Mouse (Mus musculus): ENCODE results near the gene Fbxl17. TPM values are rescaled to one million over a fixed set of nuclear protein-coding genes. Genes with fewer than 3 reads are reported as not detected.

Gene Fbxl17
- polyA plus RNA-seq, 1 experiment from 2014 or later, result 5.8 TPM

DNA sequence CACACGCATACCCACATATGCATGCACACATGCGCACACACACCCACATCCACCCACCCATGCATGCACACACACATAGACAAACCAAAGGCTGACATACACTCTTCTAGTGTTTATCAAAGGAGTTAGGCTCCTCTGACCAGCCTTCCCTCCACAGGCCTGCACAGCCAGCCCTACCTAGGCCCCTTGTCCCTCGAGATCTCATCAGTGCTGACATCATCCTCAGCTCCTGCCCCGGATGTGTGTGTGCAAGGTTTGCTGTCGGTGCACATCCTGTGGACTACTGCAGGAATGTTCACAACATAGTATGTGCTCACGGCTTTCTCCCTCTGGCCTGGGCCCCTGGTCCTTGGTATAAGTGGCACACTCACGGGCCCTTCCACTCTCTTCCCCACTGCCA is 177.0 kb downstream of the Fbxl17 start:
- 86% methylated on average over 7 of the region's 7 CpGs for WGBS
- H3K9ac ChIP-seq (ENCODE audit: low read length), result no peak overlapping the region
- 0 out of 2 replicates have a peak, but pooled peaks have one; percentile 24 for ATAC-seq (replicated peaks; ENCODE audit: low FRiP score)

DNA sequence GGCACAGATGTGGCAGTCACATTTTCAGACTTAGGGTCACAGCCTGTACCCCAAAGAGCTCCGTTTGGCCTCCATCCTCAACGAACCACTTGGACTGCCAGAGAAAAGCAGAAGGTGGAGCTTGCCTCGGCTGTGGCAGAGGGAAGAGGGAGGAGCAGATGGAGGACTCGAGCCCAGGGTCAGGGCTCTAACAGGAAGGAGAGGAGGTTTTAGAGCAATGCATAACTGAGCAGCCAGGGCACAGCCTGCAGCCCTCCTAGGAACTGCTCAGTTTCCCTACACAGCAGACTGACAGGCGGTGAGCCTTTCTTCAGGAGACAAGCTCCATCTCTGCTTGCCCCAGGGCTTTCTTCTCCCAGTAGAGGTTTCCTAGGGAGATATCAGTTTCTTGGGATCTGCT is 178.5 kb downstream of the Fbxl17 start:
- Histone ChIP-seq H3K4me1 (replicated peaks; ENCODE audit: control insufficient read depth, insufficient read depth, low read length) (peaks cover 2% of the 10 kb centered on the region; the same call in 1 of the 2 replicates), H3K9ac (ENCODE audit: low read length) (no peak overlapping the region), H3K27me3 (ENCODE audit: control insufficient read depth, insufficient read depth, low read length) (no peaks in the 10 kb centered on the region), H3K4me2 (ENCODE audit: low read depth, low read length, severe bottlenecking) (no peak overlapping the region), H3K27ac (ENCODE audit: low read depth, low read length) (no peak overlapping the region), H3K9me3 (ENCODE audit: control insufficient read depth, low read length) (no peaks in the 10 kb centered on the region), H3K4me3 (ENCODE audit: low read depth, low read length) (no peak overlapping the region), H3K36me3 (ENCODE audit: control insufficient read depth, insufficient read depth, low read length) (no peaks in the 10 kb centered on the region)
- 0 out of 2 replicates have a peak, but pooled peaks have one; percentile 30 for ATAC-seq (replicated peaks; ENCODE audit: low FRiP score)
- DNase-seq (ENCODE audit: low spot score), result no peak
- WGBS, result 26% methylated on average over 5 of the region's 5 CpGs

More for the DNA sequence above, 177.0 kb downstream of the Fbxl17 start:
- H3K9me3 ChIP-seq (ENCODE audit: control insufficient read depth, low read length), result no peaks in the 10 kb centered on the region
- no peak overlapping the region for H3K4me2 ChIP-seq (ENCODE audit: low read depth, low read length, severe bottlenecking)
- H3K27me3 ChIP-seq (ENCODE audit: control insufficient read depth, insufficient read depth, low read length), result no peaks in the 10 kb centered on the region
- H3K4me1 ChIP-seq (replicated peaks; ENCODE audit: control insufficient read depth, insufficient read depth, low read length), result peaks cover 2% of the 10 kb centered on the region; the same call in 1 of the 2 replicates
- DNase-seq (ENCODE audit: low spot score), result no peak
- no peak overlapping the region for H3K27ac ChIP-seq (ENCODE audit: low read depth, low read length)
- H3K36me3 ChIP-seq (ENCODE audit: control insufficient read depth, insufficient read depth, low read length), result no peaks in the 10 kb centered on the region
- no peak overlapping the region for H3K4me3 ChIP-seq (ENCODE audit: low read depth, low read length)

DNA sequence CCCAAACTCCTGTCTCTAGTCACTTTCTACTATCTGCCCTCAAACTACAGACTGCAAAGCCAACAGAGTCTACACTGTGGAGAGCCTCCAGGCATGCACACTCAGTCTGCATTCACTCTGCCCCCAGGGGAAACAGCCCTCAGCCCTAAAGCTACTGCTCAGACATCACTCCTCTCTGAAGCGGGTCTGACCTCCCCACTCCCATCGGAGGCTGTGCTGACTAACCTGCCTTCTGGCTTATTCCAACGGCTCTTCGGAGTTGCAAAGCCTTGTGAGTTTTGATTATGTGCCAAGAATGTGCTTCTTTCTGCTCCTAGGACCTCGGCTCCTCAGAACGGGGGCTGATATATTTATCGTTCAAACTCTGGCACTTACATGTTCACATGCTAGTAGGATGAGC is 182.3 kb downstream of the Fbxl17 start:
- Histone ChIP-seq H3K4me2 (ENCODE audit: low read depth, low read length, severe bottlenecking) (no peak overlapping the region), H3K9me3 (ENCODE audit: control insufficient read depth, low read length) (no peaks in the 10 kb centered on the region; the same call in 1 of the 2 replicates), H3K4me3 (ENCODE audit: low read depth, low read length) (no peak overlapping the region), H3K4me1 (replicated peaks; ENCODE audit: control insufficient read depth, insufficient read depth, low read length) (peaks cover 2% of the 10 kb centered on the region; the same call in 1 of the 2 replicates), H3K36me3 (ENCODE audit: control insufficient read depth, insufficient read depth, low read length) (no peaks in the 10 kb centered on the region), H3K9ac (ENCODE audit: low read length) (no peak overlapping the region), H3K27ac (ENCODE audit: low read depth, low read length) (no peak overlapping the region), H3K27me3 (ENCODE audit: control insufficient read depth, insufficient read depth, low read length) (no peaks in the 10 kb centered on the region)
- 83% methylated on average over 7 of the region's 7 CpGs for WGBS
- ATAC-seq (replicated peaks; ENCODE audit: low FRiP score) (no peak), DNase-seq (ENCODE audit: low spot score) (no peak)

DNA sequence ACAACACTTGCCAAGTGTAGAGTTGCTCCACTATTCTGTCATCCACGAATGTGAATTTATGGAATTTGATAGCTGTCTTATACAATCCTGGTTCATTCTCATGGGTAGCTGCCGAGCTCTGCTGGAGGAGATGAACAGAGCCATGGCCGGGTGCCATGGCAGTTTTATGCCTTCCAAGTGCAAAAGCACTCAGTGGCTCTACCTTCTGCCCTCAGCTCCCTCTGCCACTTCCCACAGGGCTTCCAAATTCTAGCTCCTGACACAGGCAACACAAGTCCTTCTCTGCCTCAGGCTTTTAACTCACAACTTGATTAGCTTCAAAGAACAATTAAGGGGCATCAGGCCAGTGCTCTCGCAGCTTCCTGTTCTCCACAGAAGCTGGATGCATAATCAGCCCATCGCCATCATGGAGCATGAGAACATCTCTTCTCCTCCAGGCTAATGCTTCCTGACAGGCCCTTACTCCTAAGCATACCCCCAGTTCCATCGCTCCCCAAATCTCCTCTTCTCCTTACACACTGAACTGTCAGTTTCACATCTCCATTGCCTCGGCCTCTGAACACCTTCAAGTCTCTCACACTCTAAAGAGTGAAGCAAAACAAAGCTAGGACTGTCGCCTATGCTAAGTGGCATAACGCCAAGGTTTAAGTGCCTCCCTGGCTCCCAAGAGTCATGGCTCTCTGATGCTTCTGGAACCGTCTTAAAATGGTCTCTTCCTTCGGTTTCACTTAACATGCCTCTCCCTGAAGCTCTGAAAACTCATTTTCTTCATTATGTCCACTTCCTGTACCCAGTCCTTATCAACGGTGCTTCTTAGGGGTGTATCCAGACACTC is 184.0 kb downstream of the Fbxl17 start:
- H3K27me3 ChIP-seq (ENCODE audit: control insufficient read depth, insufficient read depth, low read length), result no peaks in the 10 kb centered on the region
- H3K36me3 ChIP-seq (ENCODE audit: control insufficient read depth, insufficient read depth, low read length), result no peaks in the 10 kb centered on the region
- DNase-seq (ENCODE audit: low spot score) (no peak), ATAC-seq (replicated peaks; ENCODE audit: low FRiP score) (no peak)
- no peak overlapping the region for H3K4me2 ChIP-seq (ENCODE audit: low read depth, low read length, severe bottlenecking)
- no peaks in the 10 kb centered on the region for H3K4me1 ChIP-seq (replicated peaks; ENCODE audit: control insufficient read depth, insufficient read depth, low read length)
- H3K9me3 ChIP-seq (ENCODE audit: control insufficient read depth, low read length), result no peaks in the 10 kb centered on the region; the same call in 1 of the 2 replicates
- no peak overlapping the region for H3K9ac ChIP-seq (ENCODE audit: low read length)
- H3K4me3 ChIP-seq (ENCODE audit: low read depth, low read length), result no peak overlapping the region
- 90% methylated on average over 12 of the region's 12 CpGs for WGBS
- no peak overlapping the region for H3K27ac ChIP-seq (ENCODE audit: low read depth, low read length)

DNA sequence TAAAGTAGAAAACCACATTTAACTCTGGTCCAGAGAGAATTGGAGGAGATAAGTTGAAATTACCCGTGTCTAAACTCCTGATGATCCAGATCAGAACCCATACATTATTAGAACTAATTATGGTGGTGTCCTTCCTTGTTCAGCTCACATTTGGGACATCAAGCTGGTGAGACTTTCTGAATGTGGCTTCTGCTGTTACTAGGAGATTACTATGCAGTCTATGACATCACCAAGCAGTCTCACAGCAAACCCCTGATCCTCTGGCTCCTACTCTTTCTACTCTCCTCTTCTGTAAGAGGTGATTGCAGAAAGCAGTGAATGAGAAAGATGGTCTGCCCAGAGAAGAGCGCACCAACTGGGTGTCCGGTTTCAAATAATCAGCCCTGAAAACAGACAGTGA is 187.0 kb downstream of the Fbxl17 start:
- Histone ChIP-seq H3K27me3 (ENCODE audit: control insufficient read depth, insufficient read depth, low read length) (no peaks in the 10 kb centered on the region), H3K9me3 (ENCODE audit: control insufficient read depth, low read length) (no peaks in the 10 kb centered on the region; the same call in 1 of the 2 replicates), H3K4me3 (ENCODE audit: low read depth, low read length) (no peak overlapping the region), H3K9ac (ENCODE audit: low read length) (no peak overlapping the region), H3K4me2 (ENCODE audit: low read depth, low read length, severe bottlenecking) (no peak overlapping the region), H3K4me1 (replicated peaks; ENCODE audit: control insufficient read depth, insufficient read depth, low read length) (no peaks in the 10 kb centered on the region), H3K27ac (ENCODE audit: low read depth, low read length) (no peak overlapping the region), H3K36me3 (ENCODE audit: control insufficient read depth, insufficient read depth, low read length) (no peaks in the 10 kb centered on the region)
- ATAC-seq (replicated peaks; ENCODE audit: low FRiP score) (no peak), DNase-seq (ENCODE audit: low spot score) (no peak)
- WGBS, result 96% methylated on average over 3 of the region's 3 CpGs

DNA sequence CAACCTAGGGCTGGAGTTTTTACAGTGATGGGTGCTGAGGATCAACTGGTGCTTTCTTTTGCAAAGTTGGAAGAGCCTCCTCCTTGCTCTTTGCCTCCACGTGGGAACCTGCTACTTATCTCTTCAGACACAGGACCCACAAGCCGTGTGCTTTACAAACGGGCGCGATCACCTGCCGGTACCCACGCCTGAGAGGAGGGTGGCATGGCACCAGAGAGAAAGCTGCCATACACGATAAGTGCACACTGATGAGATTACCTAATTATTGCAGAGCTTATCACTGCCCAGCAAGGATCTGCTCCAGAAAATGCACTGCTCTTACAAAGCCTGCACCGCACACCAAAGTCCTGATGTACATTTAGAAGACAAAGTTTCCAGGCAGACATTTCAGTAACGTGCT is 187.5 kb downstream of the Fbxl17 start:
- 90% methylated on average over 10 of the region's 10 CpGs for WGBS
- H3K4me1 ChIP-seq (replicated peaks; ENCODE audit: control insufficient read depth, insufficient read depth, low read length), result no peaks in the 10 kb centered on the region
- H3K9ac ChIP-seq (ENCODE audit: low read length), result no peak overlapping the region
- H3K9me3 ChIP-seq (ENCODE audit: control insufficient read depth, low read length), result no peaks in the 10 kb centered on the region; the same call in 1 of the 2 replicates
- H3K36me3 ChIP-seq (ENCODE audit: control insufficient read depth, insufficient read depth, low read length), result no peaks in the 10 kb centered on the region
- no peaks in the 10 kb centered on the region for H3K27me3 ChIP-seq (ENCODE audit: control insufficient read depth, insufficient read depth, low read length)
- ATAC-seq (replicated peaks; ENCODE audit: low FRiP score) (no peak), DNase-seq (ENCODE audit: low spot score) (no peak)
- H3K4me2 ChIP-seq (ENCODE audit: low read depth, low read length, severe bottlenecking), result no peak overlapping the region
- H3K4me3 ChIP-seq (ENCODE audit: low read depth, low read length), result no peak overlapping the region
- H3K27ac ChIP-seq (ENCODE audit: low read depth, low read length), result no peak overlapping the region

DNA sequence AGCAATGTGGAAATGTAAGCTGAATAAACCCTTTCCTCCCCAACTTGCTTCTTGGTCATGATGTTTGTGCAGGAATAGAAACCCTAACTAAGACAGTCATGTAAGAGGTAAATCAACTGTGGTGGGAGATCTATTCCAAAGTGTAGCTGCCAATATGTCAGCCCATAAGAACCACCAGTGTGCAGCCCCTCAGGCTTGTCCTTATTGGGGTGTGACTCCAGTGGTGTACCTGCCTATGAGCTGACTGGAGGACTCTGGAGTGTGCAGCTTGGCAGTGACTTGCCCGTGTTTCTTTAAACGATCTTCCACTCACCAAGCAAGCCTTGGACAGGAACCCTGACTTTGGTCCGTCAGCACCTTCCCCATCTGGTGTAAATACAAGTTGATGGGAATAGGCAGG is 188.2 kb downstream of the Fbxl17 start:
- H3K9ac ChIP-seq (ENCODE audit: low read length), result no peak overlapping the region
- no peak overlapping the region for H3K4me2 ChIP-seq (ENCODE audit: low read depth, low read length, severe bottlenecking)
- no peaks in the 10 kb centered on the region; the same call in 1 of the 2 replicates for H3K9me3 ChIP-seq (ENCODE audit: control insufficient read depth, low read length)
- DNase-seq (ENCODE audit: low spot score) (no peak), ATAC-seq (replicated peaks; ENCODE audit: low FRiP score) (no peak)
- 92% methylated on average over 3 of the region's 3 CpGs for WGBS
- no peaks in the 10 kb centered on the region for H3K4me1 ChIP-seq (replicated peaks; ENCODE audit: control insufficient read depth, insufficient read depth, low read length)
- no peak overlapping the region for H3K27ac ChIP-seq (ENCODE audit: low read depth, low read length)
- no peaks in the 10 kb centered on the region for H3K36me3 ChIP-seq (ENCODE audit: control insufficient read depth, insufficient read depth, low read length)
- H3K27me3 ChIP-seq (ENCODE audit: control insufficient read depth, insufficient read depth, low read length), result no peaks in the 10 kb centered on the region
- H3K4me3 ChIP-seq (ENCODE audit: low read depth, low read length), result no peak overlapping the region

DNA sequence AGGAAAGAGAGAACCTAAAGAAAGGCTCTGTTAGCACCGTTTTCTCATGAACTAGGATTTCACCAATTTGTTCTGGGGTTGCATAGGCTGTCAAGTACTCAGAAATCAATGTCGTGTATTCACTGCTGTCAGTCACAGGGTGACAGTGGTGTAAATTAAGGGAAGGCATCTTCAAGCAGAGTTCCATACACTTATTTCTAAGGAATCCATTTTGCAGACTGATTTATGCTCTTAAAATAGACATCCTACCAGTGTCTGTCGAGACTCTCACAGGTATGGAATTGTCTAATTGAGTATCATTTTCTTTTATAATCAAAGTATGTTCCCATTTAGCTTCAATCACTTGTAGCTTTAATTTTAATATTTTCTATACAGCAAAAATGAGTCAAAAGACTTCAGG is 189.8 kb downstream of the Fbxl17 start:
- Histone ChIP-seq H3K27me3 (ENCODE audit: control insufficient read depth, insufficient read depth, low read length) (no peaks in the 10 kb centered on the region), H3K9me3 (ENCODE audit: control insufficient read depth, low read length) (no peaks in the 10 kb centered on the region; the same call in 1 of the 2 replicates), H3K9ac (ENCODE audit: low read length) (no peak overlapping the region), H3K4me2 (ENCODE audit: low read depth, low read length, severe bottlenecking) (no peak overlapping the region), H3K4me1 (replicated peaks; ENCODE audit: control insufficient read depth, insufficient read depth, low read length) (no peaks in the 10 kb centered on the region), H3K4me3 (ENCODE audit: low read depth, low read length) (no peak overlapping the region), H3K36me3 (ENCODE audit: control insufficient read depth, insufficient read depth, low read length) (no peaks in the 10 kb centered on the region), H3K27ac (ENCODE audit: low read depth, low read length) (no peak overlapping the region)
- DNase-seq (ENCODE audit: low spot score), result no peak
- no peak for ATAC-seq (replicated peaks; ENCODE audit: low FRiP score)
- 76% methylated on average over 3 of the region's 3 CpGs for WGBS

DNA sequence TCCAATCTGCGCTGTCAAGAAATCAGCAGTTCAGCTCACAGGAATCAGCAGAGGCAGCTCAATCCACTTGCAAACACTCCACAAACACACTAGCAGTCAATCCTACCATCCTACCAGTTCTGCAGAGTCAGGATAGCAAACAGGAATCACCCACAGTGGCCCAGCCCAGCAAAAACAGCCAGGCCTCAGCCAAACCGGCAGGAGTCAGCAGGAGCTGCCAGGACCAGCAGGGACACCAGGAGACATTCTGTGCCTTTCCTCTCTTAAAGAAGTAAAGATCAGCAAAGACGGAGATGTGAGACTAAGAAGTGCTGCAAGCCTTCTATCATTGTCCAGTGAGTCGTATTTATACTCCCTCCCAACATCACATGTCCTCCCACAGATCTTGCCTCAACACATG is 196.0 kb downstream of the Fbxl17 start:
- Histone ChIP-seq H3K27me3 (ENCODE audit: control insufficient read depth, insufficient read depth, low read length) (no peaks in the 10 kb centered on the region), H3K36me3 (ENCODE audit: control insufficient read depth, insufficient read depth, low read length) (no peaks in the 10 kb centered on the region), H3K4me2 (ENCODE audit: low read depth, low read length, severe bottlenecking) (no peak overlapping the region), H3K27ac (ENCODE audit: low read depth, low read length) (no peak overlapping the region), H3K9ac (ENCODE audit: low read length) (no peak overlapping the region), H3K4me1 (replicated peaks; ENCODE audit: control insufficient read depth, insufficient read depth, low read length) (no peaks in the 10 kb centered on the region; the same call in 1 of the 2 replicates), H3K4me3 (ENCODE audit: low read depth, low read length) (no peak overlapping the region), H3K9me3 (ENCODE audit: control insufficient read depth, low read length) (no peaks in the 10 kb centered on the region)
- 46% methylated on average over 4 of the region's 4 CpGs for WGBS
- DNase-seq (ENCODE audit: low spot score), result no peak
- no peak for ATAC-seq (replicated peaks; ENCODE audit: low FRiP score)
